Mouse (Mus musculus) testis, postnatal 14 days (tissue): ENCODE measurements around the gene Gnb2.

Experiments used
- DNase-seq: peaks from one replicate; pipeline ENCODE4 v3.0.0; 2021; ENCODE audit warnings: low spot score

The Gnb2 gene

DNA sequence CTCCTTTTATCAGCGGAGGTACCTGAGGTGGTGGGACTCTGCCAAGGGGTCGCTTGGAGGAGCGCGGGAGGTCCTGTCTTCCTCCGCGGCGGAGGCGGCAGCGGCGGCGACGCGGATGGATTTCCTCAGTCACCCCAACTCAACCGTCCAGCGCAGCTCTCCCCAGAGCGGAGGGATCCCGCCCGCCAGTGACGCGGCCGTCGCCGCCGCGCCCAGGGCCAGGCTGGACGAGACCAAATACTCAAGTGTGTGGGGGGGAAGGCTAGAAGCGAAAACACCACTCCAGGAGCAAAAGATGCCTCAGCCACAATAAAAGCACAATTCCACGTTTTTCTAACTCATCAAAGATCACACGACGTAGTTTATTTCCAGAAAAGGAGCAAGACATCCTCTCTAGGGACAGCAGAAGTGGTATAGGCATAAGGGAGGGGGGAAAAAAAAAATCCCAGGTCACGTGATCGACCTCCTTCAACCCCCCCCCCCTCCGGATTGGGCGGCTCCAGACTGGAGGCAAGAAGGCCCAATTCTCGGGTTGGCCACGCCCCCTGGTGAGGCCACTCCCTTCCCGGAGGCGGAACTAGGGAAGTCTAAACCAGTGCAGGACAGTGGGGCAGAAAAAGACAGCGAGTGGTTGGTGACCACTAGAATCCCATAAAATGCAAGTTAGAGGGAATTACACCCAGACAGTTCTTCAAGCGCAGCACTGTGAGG, at the start of gene Gnb2, which contains the start of gene Epo:
Gene Gnb2, minus strand, starts transcription at position 394 of the 711 bp plus-strand sequence.
Gene Epo, minus strand, starts transcription at position 126 of the 711 bp plus-strand sequence.
- peak; percentile 97 for DNase-seq

DNA sequence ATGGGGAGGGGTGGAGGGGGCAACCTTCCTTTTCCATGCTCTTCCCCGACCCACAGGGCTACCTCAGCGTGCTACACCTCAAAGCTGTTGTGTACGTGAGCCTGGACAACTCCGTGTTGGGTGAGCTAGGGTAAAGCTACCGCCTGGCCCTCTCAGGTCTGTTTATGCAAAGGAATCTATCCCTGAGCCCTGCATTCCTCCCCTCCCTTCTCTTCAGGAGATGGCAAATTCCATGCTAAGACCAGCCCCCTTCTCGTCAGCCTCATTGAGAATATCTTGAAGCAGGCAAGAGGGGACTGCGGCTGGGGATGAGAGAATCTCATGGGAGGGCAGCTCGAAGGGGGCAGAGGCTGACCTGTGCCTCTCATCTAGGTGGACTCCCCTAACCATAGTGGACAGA, 49.4 kb upstream of the Gnb2 start:
- DNase-seq = no peak

DNA sequence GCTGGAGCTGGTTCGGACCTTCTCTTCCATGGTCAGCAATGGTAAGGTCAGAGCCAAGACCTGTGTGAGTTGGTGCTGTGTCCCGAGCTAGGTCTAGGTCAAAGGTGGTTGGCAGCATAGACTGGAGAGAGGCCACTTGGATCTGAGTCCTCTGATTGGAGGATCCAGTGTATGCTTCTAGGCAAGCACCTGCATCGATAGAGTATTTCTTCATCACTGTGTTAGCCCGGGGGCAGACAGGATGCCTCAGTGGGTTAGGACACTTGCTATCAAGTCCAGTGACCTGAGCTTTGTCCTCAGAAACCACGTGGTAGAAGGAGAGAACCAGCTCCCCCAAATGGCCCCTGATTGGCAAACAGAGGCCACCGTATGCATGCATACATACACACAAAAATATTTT, 46.9 kb upstream of the Gnb2 start:
- no peak for DNase-seq

DNA sequence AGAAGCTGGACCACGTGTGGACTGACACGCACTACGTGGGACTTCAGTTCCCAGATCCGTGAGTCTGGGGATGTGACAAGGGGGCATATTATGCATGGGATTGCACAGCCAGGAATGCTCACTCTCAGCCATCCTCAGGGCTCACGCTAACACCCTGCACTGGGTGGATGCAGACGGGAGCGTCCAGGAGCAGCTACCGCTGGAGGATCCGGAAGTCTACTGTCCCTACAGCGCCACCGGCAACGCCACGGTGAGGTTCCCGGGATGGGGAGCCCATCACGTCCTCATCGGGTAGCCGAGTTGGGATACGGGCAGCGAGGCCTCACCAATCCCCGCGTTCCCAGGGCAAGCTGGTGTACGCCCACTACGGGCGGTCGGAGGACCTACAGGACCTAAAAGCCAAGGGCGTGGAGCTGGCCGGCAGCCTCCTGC, 41.2 kb upstream of the Gnb2 start:
- no peak for DNase-seq

DNA sequence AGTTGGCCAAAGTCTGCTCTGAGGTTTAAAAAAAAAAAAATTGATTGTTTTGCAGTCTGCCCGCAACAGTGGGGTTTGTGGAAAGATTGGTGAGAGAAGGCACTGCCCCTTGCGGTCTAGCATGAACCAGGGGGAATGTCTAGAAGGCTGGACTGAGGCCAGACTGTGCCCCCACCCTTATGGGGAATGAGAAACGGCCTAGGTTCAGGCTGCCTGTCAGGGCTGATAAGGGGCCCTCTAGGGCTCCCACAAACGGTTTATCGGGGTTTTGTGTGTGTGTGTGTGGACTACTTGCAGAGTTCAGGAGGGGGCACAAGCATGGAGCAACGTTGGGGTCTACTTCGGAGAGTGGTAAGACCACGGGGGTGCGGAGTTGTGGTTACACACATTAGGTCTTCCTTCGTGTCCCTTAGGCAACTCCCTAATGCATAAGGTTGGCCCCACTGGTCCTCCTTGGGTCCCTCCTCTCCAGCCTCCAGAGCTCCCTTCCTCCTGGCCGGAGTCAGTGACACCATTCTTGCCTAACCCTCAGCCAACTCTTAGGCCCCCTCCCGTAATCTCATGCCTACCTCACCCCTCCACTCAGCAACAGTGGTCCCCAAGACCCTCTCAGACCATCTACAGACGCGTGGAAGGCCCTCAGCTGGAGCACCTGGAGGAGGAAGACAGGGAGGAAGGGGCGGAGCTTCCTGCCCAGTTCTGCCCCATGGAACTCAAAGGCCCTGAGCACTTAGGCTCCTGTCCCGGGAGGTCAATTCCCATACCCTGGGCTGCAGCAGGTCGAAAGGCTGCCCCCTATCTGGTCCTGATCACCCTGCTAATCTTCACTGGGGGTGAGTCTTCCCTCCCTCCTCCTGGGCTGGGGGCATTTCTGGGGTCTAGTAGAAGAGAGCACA, 37.6 kb upstream of the Gnb2 start:
- no peak for DNase-seq

DNA sequence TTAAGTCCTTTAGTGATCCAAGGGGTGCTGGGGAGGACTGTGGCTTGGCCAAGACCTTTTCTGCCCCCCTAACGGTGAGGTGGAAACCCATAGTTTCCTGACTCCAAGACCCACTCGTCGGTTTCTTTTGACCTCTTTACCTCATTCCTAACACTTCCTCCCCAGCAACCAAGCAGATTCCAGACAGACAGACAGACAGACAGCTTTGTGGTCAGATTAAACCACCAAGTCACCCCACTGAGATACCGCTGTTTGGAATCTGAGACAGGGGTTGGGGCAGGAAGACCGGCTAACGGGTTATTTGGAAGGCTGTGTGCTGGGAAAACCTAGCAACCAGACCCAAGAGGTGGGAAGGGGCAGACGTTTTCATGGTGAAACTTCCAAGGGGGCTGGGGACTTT, 36.9 kb upstream of the Gnb2 start:
- DNase-seq = no peak

DNA sequence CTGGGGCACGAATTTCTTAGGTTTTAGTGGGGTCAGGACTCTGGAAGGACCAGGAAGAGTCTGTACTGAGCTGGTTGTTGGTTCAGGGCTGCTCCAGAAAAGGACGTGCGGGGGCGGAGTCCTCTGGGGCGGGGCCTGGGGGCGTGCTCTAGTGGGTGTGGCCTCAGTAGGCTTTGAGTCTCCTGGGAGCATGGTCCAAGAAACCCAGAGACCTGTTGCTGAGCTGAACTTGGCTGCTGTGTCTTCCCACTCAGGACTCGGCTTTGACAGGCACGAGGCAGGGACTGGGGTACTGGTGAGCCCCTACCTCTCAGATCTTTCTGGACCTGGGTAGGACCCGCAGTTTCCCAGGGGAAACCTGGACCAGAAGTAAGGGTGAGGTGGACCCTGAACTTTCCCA, 36.4 kb upstream of the Gnb2 start, which contains the start of gene Tfr2:
Gene Tfr2, plus strand, starts transcription at position 176 of the 400 bp plus-strand sequence.
- DNase-seq = peak; percentile 71

DNA sequence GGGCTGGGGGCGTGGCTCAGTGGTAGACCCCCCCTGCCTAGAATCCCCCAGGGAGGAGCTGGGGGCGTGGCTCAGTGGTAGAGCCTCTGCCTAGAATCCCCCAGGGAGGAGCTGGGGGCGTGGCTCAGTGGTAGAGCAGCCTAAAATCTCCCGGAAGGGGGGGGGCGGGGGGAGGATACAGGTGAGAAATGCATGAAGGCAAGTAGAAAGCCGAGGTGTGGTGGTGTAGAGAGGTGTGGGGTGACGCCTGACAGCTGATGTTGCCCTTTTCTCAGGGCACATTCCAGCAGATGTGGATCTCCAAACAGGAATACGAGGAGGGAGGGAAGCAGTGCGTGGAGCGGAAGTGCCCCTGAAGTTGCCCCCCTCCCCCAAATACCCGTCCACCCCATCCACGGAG, 35.7 kb upstream of the Gnb2 start:
- no peak for DNase-seq

DNA sequence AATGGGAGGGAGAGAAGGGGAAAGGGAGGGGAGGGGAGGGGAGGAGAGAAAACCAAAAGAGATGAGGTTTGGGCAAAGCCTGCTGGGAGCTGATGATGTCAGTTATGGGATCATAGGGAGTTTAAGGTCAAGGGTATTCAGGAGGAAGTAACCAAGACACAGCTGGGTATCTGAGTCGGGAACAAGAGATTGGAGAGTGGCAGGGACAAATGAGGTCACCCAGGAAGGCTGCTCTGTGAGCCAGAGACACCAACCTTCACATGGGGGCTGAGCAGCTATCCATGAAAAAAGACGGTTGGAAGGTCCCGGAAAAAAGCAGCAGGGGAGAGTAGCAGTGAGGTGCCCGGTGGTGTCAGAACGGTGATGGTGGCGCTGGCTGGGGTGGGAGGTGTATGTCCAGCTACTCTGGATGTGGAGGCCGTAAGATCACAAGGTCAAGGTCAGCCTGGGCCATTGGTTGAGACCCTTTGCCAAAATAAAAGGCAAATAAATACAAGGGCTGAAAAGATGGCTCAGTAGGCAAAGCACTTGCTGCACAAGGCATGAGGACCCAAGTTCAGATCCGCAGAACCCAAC, 35.0 kb upstream of the Gnb2 start:
- no peak for DNase-seq

DNA sequence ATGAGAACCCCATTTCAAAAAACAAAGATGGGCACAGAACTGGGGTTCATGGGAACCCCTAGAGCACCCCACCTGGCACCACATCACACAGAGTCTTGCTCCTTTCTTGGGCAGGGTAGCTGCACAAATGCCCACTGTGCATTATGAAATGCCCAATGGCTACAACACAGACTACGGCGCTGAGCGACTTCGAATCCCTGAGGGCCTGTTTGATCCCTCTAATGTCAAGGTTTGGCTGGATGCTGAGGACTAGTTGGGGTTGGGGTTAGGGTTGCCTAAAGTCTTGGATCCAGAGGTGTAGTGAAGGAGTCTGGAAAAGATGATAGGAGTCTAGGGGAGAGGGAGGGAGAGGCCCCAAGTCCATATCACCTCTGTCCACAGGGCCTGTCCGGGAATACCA, 33.1 kb upstream of the Gnb2 start:
- no peak for DNase-seq

DNA sequence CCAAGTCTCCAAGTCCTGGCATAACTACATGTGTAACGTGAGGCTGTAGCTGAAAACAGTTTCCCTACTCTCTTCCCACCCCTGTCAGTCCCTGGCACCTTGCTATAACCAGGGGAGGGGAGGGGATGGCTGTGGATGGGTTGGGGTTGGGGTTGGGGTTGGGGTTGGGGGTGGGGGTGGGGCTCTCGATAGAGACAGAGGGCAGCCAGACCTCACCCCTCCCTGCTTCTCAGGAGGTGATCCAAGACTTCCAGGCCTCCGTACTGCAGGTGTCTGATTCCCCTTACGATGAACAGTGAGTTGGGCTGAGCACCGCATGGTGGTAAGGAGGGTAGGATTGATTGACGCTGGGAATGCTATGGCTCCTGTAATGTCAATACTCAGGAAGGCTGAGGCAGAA, 32.4 kb upstream of the Gnb2 start:
- DNase-seq = no peak

DNA sequence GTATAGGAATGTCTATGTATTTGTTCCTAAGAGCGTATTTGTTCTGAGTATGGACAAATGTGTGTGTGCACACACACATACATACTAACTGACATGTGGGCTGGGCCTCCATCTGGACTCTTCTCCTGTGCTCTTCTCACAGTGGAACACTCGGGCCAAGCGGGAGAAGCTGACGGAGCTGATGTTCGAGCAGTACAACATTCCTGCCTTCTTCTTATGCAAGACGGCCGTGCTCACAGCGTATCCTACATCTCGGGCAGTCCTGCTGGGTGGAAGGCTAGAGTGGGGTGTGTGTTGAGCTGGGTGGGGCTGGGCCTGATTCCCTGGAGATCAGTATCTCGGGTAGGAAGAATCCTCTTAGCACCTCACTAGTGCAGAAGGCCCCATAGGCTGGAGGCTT, 29.7 kb upstream of the Gnb2 start:
- DNase-seq = no peak

DNA sequence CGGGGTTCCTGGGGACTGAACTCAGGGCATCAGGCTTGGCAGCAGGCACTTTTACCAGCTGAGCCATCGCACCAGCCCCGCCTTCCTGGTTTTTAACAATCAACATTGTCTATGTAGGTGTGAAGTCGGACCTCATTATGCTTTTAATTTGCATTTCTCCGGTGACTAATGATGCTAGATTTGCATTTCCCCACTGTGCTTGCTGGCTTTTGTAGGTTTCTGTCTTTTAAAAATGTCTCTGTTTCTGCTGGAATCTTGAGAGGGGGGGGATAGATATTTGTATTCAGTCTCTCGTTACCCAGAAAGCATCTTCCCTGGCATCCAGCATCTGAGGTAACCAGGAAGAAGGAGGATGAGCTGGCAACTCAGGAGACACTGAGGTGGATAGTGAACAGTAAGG, 28.2 kb upstream of the Gnb2 start:
- no peak for DNase-seq

DNA sequence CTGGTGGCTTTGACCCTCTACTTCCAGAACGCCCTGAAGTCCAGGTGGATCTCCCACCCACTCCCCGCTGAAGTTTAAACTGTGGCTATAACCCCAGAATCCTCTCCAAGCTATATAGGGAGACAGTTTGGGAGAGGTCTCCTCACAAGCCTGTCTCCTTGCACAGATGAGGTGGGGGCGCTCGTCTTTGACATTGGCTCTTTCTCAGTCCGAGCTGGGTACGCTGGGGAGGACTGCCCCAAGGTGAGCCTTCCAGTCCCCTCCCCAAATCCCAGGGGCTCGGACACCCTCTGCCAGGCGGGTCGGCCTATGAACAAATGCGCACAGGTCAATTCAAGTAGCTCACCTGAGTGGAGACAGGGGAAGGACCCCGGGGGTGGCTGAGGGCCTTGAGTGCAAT, 20.6 kb upstream of the Gnb2 start:
- no peak for DNase-seq

DNA sequence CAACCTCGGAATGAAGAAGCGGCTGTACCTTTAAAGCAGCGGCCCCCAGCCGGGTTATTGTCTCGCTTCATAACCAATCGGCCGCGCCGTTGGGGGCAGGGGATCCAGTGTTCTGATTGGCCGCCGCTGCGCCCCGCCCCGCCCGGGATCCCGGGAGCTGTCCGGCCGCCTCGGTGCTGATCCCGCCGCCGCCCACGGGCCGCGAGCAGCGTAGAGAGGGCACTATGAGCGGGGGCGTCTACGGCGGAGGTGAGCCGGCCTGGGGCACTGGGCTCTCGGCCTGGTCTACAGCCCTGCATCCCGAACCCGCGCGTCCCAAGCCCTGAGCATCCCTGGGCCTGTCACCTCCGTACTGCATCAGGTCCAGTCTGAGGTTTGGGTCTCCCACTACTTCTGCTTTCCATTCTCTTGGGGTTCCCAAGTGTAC, 20.1 kb upstream of the Gnb2 start, which contains the start of gene Actl6b:
Gene Actl6b, plus strand, starts transcription at position 107 of the 427 bp plus-strand sequence.
- peak; percentile 80 for DNase-seq

DNA sequence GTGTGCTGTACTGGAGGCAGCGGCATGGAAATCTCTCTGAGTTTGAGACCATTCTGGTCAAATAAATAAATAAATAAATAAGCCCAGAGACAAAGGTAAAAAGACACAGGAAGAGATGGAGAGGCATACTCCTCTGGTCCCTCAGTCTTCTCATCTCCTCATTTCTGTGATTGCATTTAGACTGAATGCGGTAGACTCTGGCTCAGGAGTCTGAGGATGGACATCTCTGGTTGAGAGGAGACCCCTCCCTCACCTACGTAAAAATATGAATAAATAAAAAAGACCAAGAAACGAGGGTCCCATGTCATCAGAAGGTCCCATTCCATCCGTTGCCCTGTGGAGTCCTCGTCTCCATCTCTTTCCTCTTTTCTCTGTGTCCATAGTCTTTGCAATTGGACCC, 19.7 kb upstream of the Gnb2 start:
- no peak for DNase-seq

DNA sequence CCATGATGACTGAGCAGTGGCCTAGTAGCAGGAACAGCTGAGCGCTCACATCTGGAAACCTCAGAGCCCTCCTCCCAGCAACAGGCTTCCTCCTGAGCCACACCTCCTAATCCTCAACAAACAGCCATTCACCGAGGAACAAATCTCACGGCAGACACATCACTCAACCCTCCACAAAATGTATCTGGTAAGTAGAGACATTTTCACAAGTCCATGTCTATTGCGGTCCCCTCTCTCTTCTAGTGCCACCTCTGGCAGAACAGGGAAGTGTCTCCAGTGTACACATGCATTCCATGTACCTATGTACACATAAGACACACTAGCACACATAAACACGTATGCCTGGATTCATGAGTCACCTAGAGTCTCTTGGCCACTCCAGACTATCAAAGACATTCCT, 17.8 kb upstream of the Gnb2 start:
- DNase-seq = no peak

DNA sequence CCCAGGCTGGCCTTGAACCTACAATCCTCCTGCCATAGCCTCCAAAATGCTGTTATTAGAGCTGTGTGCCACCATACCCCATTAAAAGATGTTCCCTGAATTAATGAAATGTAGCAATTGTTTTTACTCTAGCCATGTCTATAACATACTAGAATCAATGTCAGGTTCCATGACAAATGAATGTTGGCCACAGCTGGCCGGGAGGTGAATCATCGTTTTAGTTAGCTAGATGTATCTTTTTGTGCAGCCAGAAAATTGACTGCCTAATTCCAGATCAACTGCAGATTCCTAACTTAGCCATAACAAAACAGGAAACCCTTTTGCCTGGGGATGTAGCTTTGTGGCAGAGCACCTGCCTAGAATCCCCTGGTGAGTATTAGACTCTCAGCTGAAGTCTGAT, 16.5 kb upstream of the Gnb2 start:
- no peak for DNase-seq

DNA sequence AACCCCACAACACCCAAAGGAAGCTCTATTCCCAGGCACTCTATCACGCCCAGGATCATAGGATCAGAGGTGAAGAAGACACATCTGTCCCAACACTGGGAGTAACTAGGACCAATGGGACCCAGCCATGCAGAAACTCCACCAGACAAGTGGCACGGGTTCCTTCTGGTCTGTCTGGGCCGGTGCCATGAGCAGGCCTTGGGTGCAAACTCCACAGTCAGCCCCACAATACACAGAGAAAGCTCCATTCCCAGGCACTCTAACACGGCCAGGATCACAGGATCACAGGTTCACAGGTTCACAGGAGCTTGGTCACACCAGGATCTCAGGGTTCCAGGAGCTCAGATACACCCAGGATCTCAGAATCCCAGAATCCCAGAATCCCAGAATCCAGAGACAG, 12.3 kb upstream of the Gnb2 start:
- no peak for DNase-seq

DNA sequence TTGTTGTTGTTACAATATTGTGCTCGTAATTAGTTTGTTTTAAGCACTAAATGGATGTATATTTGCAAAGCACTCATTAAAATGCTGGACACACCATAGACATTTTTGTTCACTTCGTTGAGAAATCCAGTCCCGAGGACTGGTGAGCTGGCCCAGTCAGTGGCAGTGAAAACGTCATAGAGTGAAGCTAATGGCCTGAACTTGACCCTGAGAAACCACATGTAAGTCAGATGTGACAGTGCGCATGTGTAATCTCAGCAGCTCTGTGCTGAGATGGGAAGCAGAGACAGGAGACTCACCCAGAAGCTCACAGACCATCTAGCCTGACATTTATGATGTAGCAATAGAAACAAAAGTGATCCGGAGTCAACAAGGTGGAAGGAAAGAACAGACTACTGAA, 11.6 kb upstream of the Gnb2 start:
- DNase-seq = no peak

DNA sequence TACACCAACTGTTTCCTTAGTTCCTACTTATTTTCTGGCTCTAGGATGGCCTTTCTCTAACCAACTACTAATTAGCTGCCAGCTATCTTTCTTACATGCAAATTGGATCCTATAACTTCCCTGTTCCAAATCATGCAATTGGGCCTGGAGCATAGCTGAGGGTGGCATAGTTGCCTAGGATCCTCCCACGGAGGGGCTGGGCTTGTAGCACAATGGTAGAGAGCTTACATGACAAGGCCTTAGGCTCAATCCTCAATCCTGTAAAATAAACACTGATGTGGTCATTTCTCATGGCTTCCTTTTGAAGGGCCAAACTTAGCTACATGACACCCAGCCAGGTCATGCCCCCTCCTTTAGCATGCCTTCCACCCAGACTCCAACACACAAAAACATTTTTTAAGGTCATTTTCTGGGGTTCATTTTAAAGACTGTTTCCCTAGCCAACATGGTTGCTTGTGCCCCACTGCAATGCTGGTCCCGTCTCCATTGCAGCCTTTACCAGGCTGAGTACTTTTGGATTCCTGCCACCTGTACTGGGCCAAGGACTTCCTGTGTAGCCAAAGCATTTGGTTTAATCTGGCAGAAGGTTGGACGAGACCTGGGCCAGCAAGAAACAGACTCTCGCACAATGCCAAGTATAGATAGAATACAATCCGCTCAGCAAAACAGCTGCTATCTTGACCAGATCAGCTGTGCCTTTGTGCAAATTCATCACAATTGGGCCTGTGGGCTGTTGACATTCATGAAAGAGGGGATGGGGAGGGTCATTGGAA, 8.6 kb upstream of the Gnb2 start:
- DNase-seq = no peak

DNA sequence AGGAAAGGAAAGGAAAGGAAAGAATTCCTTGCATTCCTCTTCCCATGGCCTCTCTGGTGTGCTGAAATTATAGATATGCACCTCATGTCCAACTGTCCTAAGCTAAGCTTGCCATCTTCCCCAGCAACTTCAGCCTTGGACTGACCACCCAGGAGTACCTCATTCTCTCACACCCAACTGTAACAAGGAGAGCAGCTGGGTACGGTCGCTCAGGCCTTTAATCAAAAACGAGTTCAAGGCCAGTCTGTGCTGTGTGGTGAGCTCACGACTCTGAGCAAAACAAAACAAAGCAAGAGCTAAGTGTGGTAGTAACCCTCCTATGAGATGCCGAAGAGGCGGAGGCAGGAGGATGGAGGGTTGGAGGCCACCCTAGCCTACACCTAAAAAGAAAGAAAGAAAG, 7.7 kb upstream of the Gnb2 start:
- no peak for DNase-seq
